Mouse (Mus musculus) urinary bladder, postnatal 10 days (tissue): ENCODE data around the gene Rhod.
"Not testable (repeated sequence)": the region's sequence is repeated elsewhere in the genome, so short reads cannot be mapped to it uniquely, and the experiment has no call there.

Source experiments
- DNase-seq: peaks from one replicate; pipeline ENCODE4 v3.0.0; 2022; ENCODE audit warnings: low spot score

The Rhod gene

GRCm38 (mm10) chr19:4409062-4409461, 30.2 kb downstream of the Rhod start:
- no peak for DNase-seq

- DNase-seq = no peak
Measured at GRCm38 (mm10) chr19:4404840-4405239, 34.4 kb downstream of the Rhod start.

GRCm38 (mm10) chr19:4398959-4399358, 40.3 kb downstream of the Rhod start:
- no peak for DNase-seq

- no peak for DNase-seq
Measured at GRCm38 (mm10) chr19:4398630-4398948, 40.6 kb downstream of the Rhod start.

GRCm38 (mm10) chr19:4397798-4398629, 41.2 kb downstream of the Rhod start, which contains the start of gene Kdm2a:
TSS of gene Kdm2a (minus strand) at chr19:4398285.
- DNase-seq = peak; percentile 15

GRCm38 (mm10) chr19:4396998-4397797, 42.0 kb downstream of the Rhod start:
- peak; percentile 90 for DNase-seq

GRCm38 (mm10) chr19:4396081-4396997, 42.9 kb downstream of the Rhod start:
- DNase-seq = no peak

GRCm38 (mm10) chr19:4387276-4387675, 52.0 kb downstream of the Rhod start:
- no peak for DNase-seq

- DNase-seq = no peak
Measured at GRCm38 (mm10) chr19:4385026-4385425, 54.2 kb downstream of the Rhod start.

GRCm38 (mm10) chr19:4384322-4384721, 54.9 kb downstream of the Rhod start:
- no peak for DNase-seq

GRCm38 (mm10) chr19:4383306-4383705, 55.9 kb downstream of the Rhod start:
- DNase-seq = no peak

- DNase-seq = not testable (repeated sequence)
Measured at GRCm38 (mm10) chr19:4382303-4382702, 56.9 kb downstream of the Rhod start.
